Mouse (Mus musculus) common myeloid progenitor, adult 5-6 weeks (primary cell): Measurements from ENCODE around the gene Sumo3. TPM values are rescaled to one million over a fixed set of nuclear protein-coding genes. Genes with fewer than 3 reads are reported as not detected.
A peak's percentile ranks its signal among the peaks of the same experiment; 100 is the strongest.

Source experiments
- ATAC-seq: replicated peaks from 2 replicates; pipeline ENCODE4 v1.8.0; 2016; ENCODE audit warnings: low read depth, mild to moderate bottlenecking, moderate TSS enrichment, inconsistent platforms; ENCODE audit not compliant: poor library complexity, severe bottlenecking
- total RNA-seq: library from RNA; stranded (forward); fragments of 200-1000, 187-1606 nt; gene quantifications from 2 replicates; pipeline ENCODE4 v1.2.3, GENCODE M21; 2017

Gene Sumo3
- total RNA-seq, 1 experiment from 2014 or later = 170 TPM

GRCm38 (mm10) chr10:77622055-77622988 lies 16.4 kb downstream of the Sumo3 start, which contains the start of gene Ube2g2:
TSS of gene Ube2g2 (plus strand) at chr10:77622275.
- peak; percentile 88 for ATAC-seq

GRCm38 (mm10) chr10:77623069-77623492 lies 17.2 kb downstream of the Sumo3 start:
- ATAC-seq = peak; percentile 12; the same call in 1 of the 2 replicates

GRCm38 (mm10) chr10:77623639-77624400 lies 17.9 kb downstream of the Sumo3 start:
- no peak for ATAC-seq

- no peak for ATAC-seq
These were observed 18.7 kb downstream of the Sumo3 start for GRCm38 (mm10) chr10:77624570-77624995.

GRCm38 (mm10) chr10:77626036-77626435 lies 20.1 kb downstream of the Sumo3 start:
- ATAC-seq = no peak

- no peak for ATAC-seq
These were observed 20.7 kb downstream of the Sumo3 start for GRCm38 (mm10) chr10:77626591-77626990.

- peak; percentile 95 for ATAC-seq
These were observed 21.6 kb downstream of the Sumo3 start for GRCm38 (mm10) chr10:77627497-77627896.

GRCm38 (mm10) chr10:77629163-77629562 lies 23.3 kb downstream of the Sumo3 start:
- no peak for ATAC-seq

- no peak for ATAC-seq
These were observed 24.1 kb downstream of the Sumo3 start for GRCm38 (mm10) chr10:77629970-77630369.

- no peak for ATAC-seq
These were observed 28.1 kb downstream of the Sumo3 start for GRCm38 (mm10) chr10:77634016-77634415.

- ATAC-seq = peak; percentile 70
These were observed 28.7 kb downstream of the Sumo3 start for GRCm38 (mm10) chr10:77634452-77635231.

GRCm38 (mm10) chr10:77636234-77636922 lies 30.5 kb downstream of the Sumo3 start:
- no peak for ATAC-seq

- ATAC-seq = no peak
These were observed 33.1 kb downstream of the Sumo3 start for GRCm38 (mm10) chr10:77638956-77639355.

GRCm38 (mm10) chr10:77643160-77643559 lies 37.3 kb downstream of the Sumo3 start:
- ATAC-seq = peak; percentile 48; the same call in 1 of the 2 replicates

GRCm38 (mm10) chr10:77645571-77645970 lies 39.7 kb downstream of the Sumo3 start:
- ATAC-seq = no peak

- no peak for ATAC-seq
These were observed 41.6 kb downstream of the Sumo3 start for GRCm38 (mm10) chr10:77647461-77647860.

- ATAC-seq = no peak
These were observed 42.0 kb downstream of the Sumo3 start for GRCm38 (mm10) chr10:77647901-77648300.

GRCm38 (mm10) chr10:77652046-77652445 lies 46.1 kb downstream of the Sumo3 start:
- no peak for ATAC-seq

- ATAC-seq = no peak
These were observed 52.5 kb downstream of the Sumo3 start for GRCm38 (mm10) chr10:77658286-77658994.
